Mouse (Mus musculus): ENCODE measurements around the gene Oxsr1. TPM values are rescaled to one million over a fixed set of nuclear protein-coding genes. Genes with fewer than 3 reads are reported as not detected.
"Not testable (repeated sequence)": the region's sequence is repeated elsewhere in the genome, so short reads cannot be mapped to it uniquely, and the experiment has no call there.

The Oxsr1 gene
- polyA plus RNA-seq, 1 experiment from 2014 or later, result 16.1 TPM

- Histone ChIP-seq H3K9me3 (ENCODE audit: control insufficient read depth, low read length) (no peaks in the 10 kb centered on the region), H3K4me3 (replicated peaks; ENCODE audit: low read length) (no peak overlapping the region), H3K4me1 (replicated peaks; ENCODE audit: control insufficient read depth, insufficient read depth, low read length) (no peaks in the 10 kb centered on the region), H3K36me3 (replicated peaks; ENCODE audit: control insufficient read depth, insufficient read depth) (peaks cover 57% of the 10 kb centered on the region), H3K4me2 (replicated peaks) (no peak overlapping the region), H3K27ac (no peak overlapping the region), H3K9ac (no peak overlapping the region), H3K27me3 (ENCODE audit: control insufficient read depth, insufficient read depth, low read length) (no peaks in the 10 kb centered on the region)
- no peak for ATAC-seq (ENCODE audit: low FRiP score)
- 91% methylated on average over 6 of the region's 6 CpGs for WGBS
- DNase-seq (ENCODE audit: low spot score), result no peak
These were observed 54.1 kb downstream of the Oxsr1 start for GRCm38 (mm10) chr9:119268120-119268519.

- H3K9ac ChIP-seq; H3K9me3 ChIP-seq (ENCODE audit: control insufficient read depth, low read length); H3K4me2 ChIP-seq (replicated peaks); DNase-seq (ENCODE audit: low spot score); H3K27ac ChIP-seq; H3K4me1 ChIP-seq (replicated peaks; ENCODE audit: control insufficient read depth, insufficient read depth, low read length); H3K4me3 ChIP-seq (replicated peaks; ENCODE audit: low read length); ATAC-seq (ENCODE audit: low FRiP score); H3K27me3 ChIP-seq (ENCODE audit: control insufficient read depth, insufficient read depth, low read length): not testable (repeated sequence)
- peaks cover 65% of the 10 kb centered on the region for H3K36me3 ChIP-seq (replicated peaks; ENCODE audit: control insufficient read depth, insufficient read depth)
- 95% methylated on average over 5 of the region's 5 CpGs for WGBS
These were observed 56.2 kb downstream of the Oxsr1 start for GRCm38 (mm10) chr9:119266121-119266395.

- peaks cover 65% of the 10 kb centered on the region for H3K36me3 ChIP-seq (replicated peaks; ENCODE audit: control insufficient read depth, insufficient read depth)
- H3K27me3 ChIP-seq (ENCODE audit: control insufficient read depth, insufficient read depth, low read length); H3K9ac ChIP-seq; H3K4me2 ChIP-seq (replicated peaks); H3K4me1 ChIP-seq (replicated peaks; ENCODE audit: control insufficient read depth, insufficient read depth, low read length); H3K9me3 ChIP-seq (ENCODE audit: control insufficient read depth, low read length); H3K4me3 ChIP-seq (replicated peaks; ENCODE audit: low read length); H3K27ac ChIP-seq; ATAC-seq (ENCODE audit: low FRiP score); DNase-seq (ENCODE audit: low spot score): not testable (repeated sequence)
- WGBS, result 94% methylated on average over 1 of the region's 1 CpGs
These were observed 56.7 kb downstream of the Oxsr1 start for GRCm38 (mm10) chr9:119265373-119266120.

- DNase-seq (ENCODE audit: low spot score), result no peak
- no peak overlapping the region for H3K27ac ChIP-seq
- H3K27me3 ChIP-seq (ENCODE audit: control insufficient read depth, insufficient read depth, low read length), result no peaks in the 10 kb centered on the region
- H3K4me2 ChIP-seq (replicated peaks), result no peak overlapping the region
- no peak overlapping the region for H3K9ac ChIP-seq
- H3K4me3 ChIP-seq (replicated peaks; ENCODE audit: low read length), result no peak overlapping the region
- no peaks in the 10 kb centered on the region for H3K9me3 ChIP-seq (ENCODE audit: control insufficient read depth, low read length)
- no peaks in the 10 kb centered on the region for H3K4me1 ChIP-seq (replicated peaks; ENCODE audit: control insufficient read depth, insufficient read depth, low read length)
- peaks cover 71% of the 10 kb centered on the region for H3K36me3 ChIP-seq (replicated peaks; ENCODE audit: control insufficient read depth, insufficient read depth)
- no peak for ATAC-seq (ENCODE audit: low FRiP score)
- WGBS, result 94% methylated on average over 4 of the region's 4 CpGs
These were observed 59.2 kb downstream of the Oxsr1 start for GRCm38 (mm10) chr9:119263067-119263466.

DNA sequence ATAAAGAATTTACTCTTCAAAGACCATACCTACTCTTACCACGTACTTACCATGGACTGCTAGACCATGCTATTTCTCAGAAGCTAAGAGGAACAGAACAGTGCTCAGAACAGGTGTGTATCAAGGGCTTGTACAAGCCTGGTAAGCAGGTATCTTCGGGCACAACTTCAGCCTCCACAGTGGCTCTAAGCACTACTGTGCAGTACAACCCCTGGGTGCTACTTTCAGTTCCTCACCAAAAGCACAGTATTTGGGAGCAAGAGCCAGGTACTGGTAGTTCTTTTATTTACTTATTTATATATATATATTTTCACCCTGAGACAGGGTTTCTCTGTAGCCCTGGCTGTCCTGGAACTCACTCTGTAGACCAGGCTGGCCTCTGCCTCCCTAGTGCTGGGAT lies 61.4 kb downstream of the Oxsr1 start:
- Histone ChIP-seq H3K4me2 (replicated peaks) (no peak overlapping the region), H3K27ac (no peak overlapping the region), H3K27me3 (ENCODE audit: control insufficient read depth, insufficient read depth, low read length) (no peaks in the 10 kb centered on the region), H3K36me3 (replicated peaks; ENCODE audit: control insufficient read depth, insufficient read depth) (peaks cover 72% of the 10 kb centered on the region), H3K9ac (no peak overlapping the region), H3K4me1 (replicated peaks; ENCODE audit: control insufficient read depth, insufficient read depth, low read length) (no peaks in the 10 kb centered on the region), H3K4me3 (replicated peaks; ENCODE audit: low read length) (no peak overlapping the region), H3K9me3 (ENCODE audit: control insufficient read depth, low read length) (no peaks in the 10 kb centered on the region)
- WGBS, result 97% methylated on average over 2 of the region's 2 CpGs
- DNase-seq (ENCODE audit: low spot score), result no peak
- ATAC-seq (ENCODE audit: low FRiP score), result no peak

DNA sequence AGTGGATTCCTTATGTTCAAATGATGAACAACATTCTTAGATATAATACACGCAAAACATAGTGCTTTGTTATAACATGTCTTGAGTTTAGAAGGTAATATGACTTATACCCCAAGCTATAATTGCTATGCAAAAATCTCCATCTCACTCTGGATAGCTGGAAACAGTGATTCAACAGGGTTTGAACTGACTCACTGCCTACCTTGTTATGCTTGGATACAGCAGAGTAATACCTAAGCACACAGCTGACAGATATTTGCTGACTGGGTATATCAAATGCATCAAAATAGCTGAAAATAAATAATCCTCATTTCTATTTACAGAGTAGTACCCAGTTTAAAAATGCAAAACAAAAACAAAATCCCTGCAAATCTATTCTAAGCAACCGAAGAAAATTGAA lies 63.4 kb downstream of the Oxsr1 start:
- Histone ChIP-seq H3K4me1 (replicated peaks; ENCODE audit: control insufficient read depth, insufficient read depth, low read length) (no peaks in the 10 kb centered on the region), H3K9me3 (ENCODE audit: control insufficient read depth, low read length) (no peaks in the 10 kb centered on the region), H3K36me3 (replicated peaks; ENCODE audit: control insufficient read depth, insufficient read depth) (peaks cover 75% of the 10 kb centered on the region), H3K27ac (no peak overlapping the region), H3K4me2 (replicated peaks) (no peak overlapping the region), H3K27me3 (ENCODE audit: control insufficient read depth, insufficient read depth, low read length) (no peaks in the 10 kb centered on the region), H3K9ac (no peak overlapping the region), H3K4me3 (replicated peaks; ENCODE audit: low read length) (no peak overlapping the region)
- ATAC-seq (ENCODE audit: low FRiP score) (no peak), DNase-seq (ENCODE audit: low spot score) (no peak)
- WGBS, result 95% methylated on average over 2 of the region's 2 CpGs

- Histone ChIP-seq H3K27me3 (ENCODE audit: control insufficient read depth, insufficient read depth, low read length) (no peaks in the 10 kb centered on the region), H3K4me1 (replicated peaks; ENCODE audit: control insufficient read depth, insufficient read depth, low read length) (no peaks in the 10 kb centered on the region), H3K36me3 (replicated peaks; ENCODE audit: control insufficient read depth, insufficient read depth) (peaks cover 76% of the 10 kb centered on the region), H3K27ac (no peak overlapping the region), H3K9ac (no peak overlapping the region), H3K4me3 (replicated peaks; ENCODE audit: low read length) (no peak overlapping the region), H3K9me3 (ENCODE audit: control insufficient read depth, low read length) (no peaks in the 10 kb centered on the region), H3K4me2 (replicated peaks) (no peak overlapping the region)
- ATAC-seq (ENCODE audit: low FRiP score), result no peak
- DNase-seq (ENCODE audit: low spot score), result no peak
- 92% methylated on average over 5 of the region's 5 CpGs for WGBS
These were observed 64.1 kb downstream of the Oxsr1 start for GRCm38 (mm10) chr9:119258128-119258527.

DNA sequence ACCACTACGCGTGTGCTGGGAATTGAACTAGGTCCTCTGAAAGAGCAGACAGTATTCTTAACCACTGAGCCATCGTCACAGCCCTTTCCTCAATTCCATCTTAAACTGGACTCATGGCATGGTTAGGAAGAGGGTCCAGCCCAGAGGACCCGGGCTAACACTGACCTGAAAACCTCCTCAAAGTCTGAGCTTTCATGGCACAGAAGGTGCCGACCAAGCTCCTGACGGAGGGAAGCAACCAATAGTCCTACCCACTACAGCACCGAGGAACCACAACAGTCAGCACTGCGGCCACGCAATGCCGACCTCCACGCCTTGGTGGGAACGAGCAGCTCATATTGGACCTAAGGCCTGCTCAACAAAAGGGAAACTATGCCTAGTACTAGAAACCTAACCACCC lies 66.1 kb downstream of the Oxsr1 start:
- Histone ChIP-seq H3K4me3 (replicated peaks; ENCODE audit: low read length) (no peak overlapping the region), H3K9ac (no peak overlapping the region), H3K27me3 (ENCODE audit: control insufficient read depth, insufficient read depth, low read length) (no peaks in the 10 kb centered on the region), H3K36me3 (replicated peaks; ENCODE audit: control insufficient read depth, insufficient read depth) (peaks cover 81% of the 10 kb centered on the region), H3K27ac (no peak overlapping the region), H3K4me2 (replicated peaks) (no peak overlapping the region), H3K4me1 (replicated peaks; ENCODE audit: control insufficient read depth, insufficient read depth, low read length) (no peaks in the 10 kb centered on the region), H3K9me3 (ENCODE audit: control insufficient read depth, low read length) (no peaks in the 10 kb centered on the region)
- ATAC-seq (ENCODE audit: low FRiP score) (no peak), DNase-seq (ENCODE audit: low spot score) (no peak)
- WGBS, result 96% methylated on average over 12 of the region's 12 CpGs

GRCm38 (mm10) chr9:119255096-119255495 lies 67.1 kb downstream of the Oxsr1 start:
- ATAC-seq (ENCODE audit: low FRiP score) (no peak), DNase-seq (ENCODE audit: low spot score) (no peak)
- H3K9me3 ChIP-seq (ENCODE audit: control insufficient read depth, low read length), result no peaks in the 10 kb centered on the region
- no peak overlapping the region for H3K27ac ChIP-seq
- H3K4me2 ChIP-seq (replicated peaks), result no peak overlapping the region
- H3K27me3 ChIP-seq (ENCODE audit: control insufficient read depth, insufficient read depth, low read length), result no peaks in the 10 kb centered on the region
- H3K4me1 ChIP-seq (replicated peaks; ENCODE audit: control insufficient read depth, insufficient read depth, low read length), result no peaks in the 10 kb centered on the region
- no peak overlapping the region for H3K4me3 ChIP-seq (replicated peaks; ENCODE audit: low read length)
- H3K9ac ChIP-seq, result no peak overlapping the region
- WGBS, result 95% methylated on average over 1 of the region's 1 CpGs
- H3K36me3 ChIP-seq (replicated peaks; ENCODE audit: control insufficient read depth, insufficient read depth), result peaks cover 90% of the 10 kb centered on the region

- no peaks in the 10 kb centered on the region for H3K27me3 ChIP-seq (ENCODE audit: control insufficient read depth, insufficient read depth, low read length)
- peaks cover 90% of the 10 kb centered on the region for H3K36me3 ChIP-seq (replicated peaks; ENCODE audit: control insufficient read depth, insufficient read depth)
- H3K9ac ChIP-seq, result no peak overlapping the region
- H3K4me2 ChIP-seq (replicated peaks), result no peak overlapping the region
- 89% methylated on average over 2 of the region's 2 CpGs for WGBS
- H3K4me3 ChIP-seq (replicated peaks; ENCODE audit: low read length), result no peak overlapping the region
- no peak for ATAC-seq (ENCODE audit: low FRiP score)
- no peaks in the 10 kb centered on the region for H3K4me1 ChIP-seq (replicated peaks; ENCODE audit: control insufficient read depth, insufficient read depth, low read length)
- H3K27ac ChIP-seq, result no peak overlapping the region
- no peaks in the 10 kb centered on the region for H3K9me3 ChIP-seq (ENCODE audit: control insufficient read depth, low read length)
- no peak for DNase-seq (ENCODE audit: low spot score)
These were observed 68.0 kb downstream of the Oxsr1 start for GRCm38 (mm10) chr9:119254187-119254586.
